Mouse (Mus musculus) liver, embryonic 14 days (tissue): ENCODE results near the gene Zfp341. TPM values are rescaled to one million over a fixed set of nuclear protein-coding genes. Genes with fewer than 3 reads are reported as not detected.

ENCODE experiments used
- polyA plus RNA-seq: library from polyadenylated mRNA; depleted of rRNA; stranded (reverse); fragments of >200 nt; gene quantifications from 2 replicates; pipeline ENCODE4 v1.2.3, GENCODE M21; 2012; rRNA removed

Gene Zfp341
- 3.3 and 3.6 TPM in 2 replicates for polyA plus RNA-seq

DNA sequence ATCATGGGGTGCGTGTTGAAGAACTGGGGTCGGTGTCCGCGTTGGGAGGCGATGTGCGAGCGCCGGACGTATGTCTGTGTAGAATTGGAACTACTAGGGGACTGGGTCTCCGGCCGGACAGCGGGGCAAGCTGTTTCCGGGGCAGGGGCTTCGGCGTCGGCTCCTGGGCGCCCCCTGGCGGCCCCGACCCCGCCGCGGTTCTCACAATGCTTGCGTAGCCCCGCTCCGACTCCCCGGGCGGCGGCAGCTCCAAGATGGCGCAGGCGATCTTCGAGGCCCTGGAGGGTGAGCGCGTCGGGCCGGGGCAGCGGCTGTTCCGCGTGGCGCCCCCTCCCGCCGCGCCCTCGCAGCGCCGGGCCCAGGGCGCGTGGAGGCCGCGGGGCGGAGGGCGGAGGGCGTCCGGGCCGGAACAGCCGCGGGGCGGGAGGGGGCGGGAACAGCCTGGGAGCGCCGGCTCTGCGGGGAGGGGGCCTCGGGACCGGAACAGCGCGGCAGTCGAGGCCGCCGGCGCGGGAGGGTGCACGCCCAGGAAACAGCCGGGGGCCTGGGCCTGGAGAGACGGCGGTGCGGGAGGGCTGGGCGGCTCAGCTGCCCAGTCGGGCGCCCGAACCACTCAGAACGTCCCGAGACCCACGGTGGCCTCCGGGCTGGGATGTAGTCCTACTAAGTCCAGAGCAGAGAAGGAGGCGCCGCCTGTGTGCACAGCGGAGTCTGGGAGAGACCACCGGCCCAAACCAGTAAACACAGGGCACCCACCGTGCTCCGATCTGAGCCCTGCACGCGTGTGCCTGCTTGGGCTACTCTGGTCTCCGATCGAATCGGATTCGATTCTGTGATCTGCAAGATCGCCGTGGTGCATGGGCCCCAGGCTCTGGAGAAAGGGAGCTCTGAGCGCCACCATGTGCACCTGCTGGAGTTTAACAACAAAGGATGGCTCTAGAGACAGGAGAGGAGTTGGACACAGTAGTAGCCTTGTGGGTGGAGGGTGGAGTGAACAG is at the start of gene Zfp341, which contains the start of gene 4930519P11Rik:
TSS of gene Zfp341 (plus strand) at position 180 of the 998 bp plus-strand sequence.
TSS of gene 4930519P11Rik (minus strand) at position 320 of the 998 bp plus-strand sequence.

DNA sequence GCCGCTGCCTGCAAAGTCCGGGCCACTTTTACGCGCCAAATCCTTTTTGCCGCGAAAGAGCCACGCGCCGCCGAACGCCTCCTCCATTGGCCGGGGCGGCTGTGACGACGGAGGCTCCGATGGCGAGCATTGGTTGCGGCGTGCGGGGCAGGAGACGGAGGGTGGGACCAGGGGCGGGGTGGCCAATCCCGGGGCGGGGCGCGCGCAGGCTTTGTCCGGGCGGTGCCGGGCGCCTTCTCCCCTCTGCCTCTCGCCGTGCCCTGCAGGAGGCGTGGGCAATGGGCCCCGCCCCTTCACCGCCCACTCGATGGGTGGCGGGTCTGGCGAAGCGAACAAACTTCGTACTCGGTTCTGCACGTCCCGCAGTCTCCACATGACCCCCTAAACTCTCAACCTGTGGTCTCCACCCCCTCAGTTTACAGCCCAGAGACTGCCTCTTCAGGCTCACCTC is 43.2 kb upstream of the Zfp341 start, which contains the start of gene E2f1:
TSS of gene E2f1 (minus strand) at position 57 of the 451 bp plus-strand sequence.

DNA sequence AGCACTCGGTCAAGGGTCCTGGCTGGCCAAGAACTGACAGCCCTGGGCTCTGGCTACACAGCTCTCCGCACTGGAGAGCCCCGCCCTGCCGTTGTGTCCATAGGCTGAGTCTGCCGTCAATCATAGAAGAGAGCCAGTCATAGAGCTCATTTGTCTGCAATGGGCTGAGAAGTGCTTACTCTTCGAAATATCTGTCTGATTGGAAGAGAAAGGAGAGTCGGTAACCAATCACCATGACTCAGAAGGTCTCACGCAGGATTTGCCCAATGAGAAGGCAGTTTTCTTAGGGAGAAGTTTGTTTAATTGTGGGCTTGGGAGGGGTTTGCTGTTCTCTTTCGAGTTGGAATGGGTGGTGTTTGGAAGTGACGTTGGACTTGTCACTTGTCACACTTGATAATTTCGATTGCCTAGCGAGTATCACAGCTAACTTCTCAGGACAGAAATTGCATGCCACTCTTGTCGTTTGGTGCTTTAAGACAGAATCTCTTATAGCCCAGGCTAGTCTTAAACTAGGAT is 9.4 kb upstream of the Zfp341 start, which contains the start of gene Pxmp4:
TSS of gene Pxmp4 (minus strand) at position 71 of the 516 bp plus-strand sequence.

DNA sequence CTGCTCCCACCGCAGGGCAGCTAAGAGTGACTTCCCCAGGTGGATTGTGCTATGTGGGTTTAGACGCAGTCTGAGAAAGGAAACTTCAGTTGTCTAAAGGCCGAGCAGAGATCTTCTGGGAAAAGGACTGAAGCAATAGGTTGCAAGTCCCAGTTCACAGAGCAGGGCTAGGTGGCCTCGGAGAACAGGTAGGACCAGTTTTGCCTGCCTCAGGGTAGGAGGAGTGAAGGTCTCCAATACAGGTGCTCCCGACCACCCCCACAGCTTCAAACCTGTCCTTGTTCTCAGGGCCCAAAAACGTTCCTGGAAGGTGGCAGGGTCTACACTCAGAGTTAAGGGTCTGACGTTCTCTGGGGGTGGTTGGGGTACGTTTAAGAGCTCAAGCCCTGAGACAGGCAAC is 38.3 kb downstream of the Zfp341 start, which contains the start of gene Chmp4b:
TSS of gene Chmp4b (plus strand) at position 343 of the 400 bp plus-strand sequence.

Other genes starting within 250 kb of the Zfp341 start
- 7.7 and 12.4 TPM in 2 replicates for gene Cdk5rap1, start 240.3 kb upstream of the Zfp341 start, polyA plus RNA-seq
- 1.5 TPM in 2 replicates for gene Snta1, start 205.2 kb upstream of the Zfp341 start, polyA plus RNA-seq
- 3.8 and 4.3 TPM in 2 replicates for gene Cbfa2t2, start 176.8 kb upstream of the Zfp341 start, polyA plus RNA-seq
- gene 1700003F12Rik, start 66.2 kb upstream of the Zfp341 start, polyA plus RNA-seq: 0.90 and 1.3 TPM in 2 replicates
- gene Actl10, start 61.5 kb upstream of the Zfp341 start, polyA plus RNA-seq: not detected in 2 replicates
- gene Necab3, start 54.4 kb upstream of the Zfp341 start, polyA plus RNA-seq: 0.60 and 1.1 TPM in 2 replicates
- gene E2f1, start 43.4 kb upstream of the Zfp341 start, polyA plus RNA-seq: 24.1 and 24.4 TPM in 2 replicates
- gene Pxmp4, start 9.6 kb upstream of the Zfp341 start, polyA plus RNA-seq: 16.6 and 18.4 TPM in 2 replicates
- 0.18 and 0.36 TPM in 2 replicates for gene 4930519P11Rik, start 140 bp downstream of the Zfp341 start, polyA plus RNA-seq
- gene Chmp4b, start 38.4 kb downstream of the Zfp341 start, polyA plus RNA-seq: 82.8 and 96.6 TPM in 2 replicates
- gene Gm14214, start 156.7 kb downstream of the Zfp341 start, polyA plus RNA-seq: not detected in 2 replicates
- 232 and 250 TPM in 2 replicates for gene Raly, start 177.8 kb downstream of the Zfp341 start, polyA plus RNA-seq
- 0.31 and 0.41 TPM in 2 replicates for gene a, start 178.1 kb downstream of the Zfp341 start, polyA plus RNA-seq